Mouse (Mus musculus) lung, adult 2 months (tissue): ENCODE measurements around the gene Snd1.

Experiments
- CTCF ChIP-seq: fragments of 200-500 bp; IDR thresholded peaks from 2 replicates; pipeline ENCODE4 v1.5.1; 2011; ENCODE audit warnings: mild to moderate bottlenecking, low read length, control low read depth; ENCODE audit not compliant: insufficient read depth
- POLR2A ChIP-seq: fragments of 200-500 bp; IDR thresholded peaks from 2 replicates; pipeline ENCODE4 v1.6.1; 2011; ENCODE audit warnings: low read depth, mild to moderate bottlenecking, control low read depth, low read length, borderline replicate concordance; ENCODE audit errors: extremely low read depth

DNA sequence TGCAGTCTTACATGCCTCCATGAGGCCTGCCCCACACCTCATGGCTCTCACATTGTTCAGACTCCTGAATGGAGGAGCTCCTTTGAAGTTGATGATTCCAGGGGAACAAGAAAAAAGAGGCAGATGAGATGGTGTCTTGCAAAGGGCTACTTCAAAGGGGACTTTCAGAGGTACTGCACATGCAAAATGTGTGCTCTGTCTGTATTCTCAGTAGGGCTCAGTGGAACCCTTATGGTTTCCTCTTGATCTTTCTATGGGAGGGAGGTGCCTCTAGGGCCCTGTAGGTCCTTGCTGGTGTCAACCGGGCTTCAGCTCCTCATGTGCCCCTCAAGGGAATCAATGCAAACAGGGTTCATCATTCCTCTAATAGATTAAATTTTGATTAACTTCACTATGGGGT lies 197.4 kb downstream of the Snd1 start:
- TF ChIP-seq CTCF: no peak
- no peak for TF ChIP-seq POLR2A
